Mouse (Mus musculus): ENCODE results near the gene Nrarp. TPM values are rescaled to one million over a fixed set of nuclear protein-coding genes. Genes with fewer than 3 reads are reported as not detected.

The Nrarp gene
- 50.0 and 58.5 TPM in 2 replicates for polyA plus RNA-seq (2012; rRNA removed)

- peak; percentile 38; the same call in 1 of the 2 replicates for TF ChIP-seq CTCF (IDR thresholded peaks at IDR 0.05; ENCODE audit: borderline replicate concordance, extremely low read depth, insufficient read depth, insufficient read length)
- TF ChIP-seq POLR2A (IDR thresholded peaks at IDR 0.05; ENCODE audit: borderline replicate concordance, extremely low read depth, insufficient read depth, insufficient read length, poor library complexity, severe bottlenecking), result peak; percentile 40; the same call in 1 of the 2 replicates
- peak; percentile 98 for DNase-seq (ENCODE audit: low read depth)
Observed at GRCm38 (mm10) chr2:25180478-25180903, at the start of gene Nrarp. Nrarp (plus strand) TSS chr2:25180758.

- no peak for TF ChIP-seq POLR2A (IDR thresholded peaks at IDR 0.05; ENCODE audit: borderline replicate concordance, extremely low read depth, insufficient read depth, insufficient read length, poor library complexity, severe bottlenecking)
- TF ChIP-seq CTCF (IDR thresholded peaks at IDR 0.05; ENCODE audit: borderline replicate concordance, extremely low read depth, insufficient read depth, insufficient read length), result no peak
- no peak for DNase-seq (ENCODE audit: low read depth)
Observed at GRCm38 (mm10) chr2:25131601-25132000, 49.0 kb upstream of the Nrarp start.

GRCm38 (mm10) chr2:25137832-25138231, 42.7 kb upstream of the Nrarp start:
- TF ChIP-seq CTCF (IDR thresholded peaks at IDR 0.05; ENCODE audit: borderline replicate concordance, extremely low read depth, insufficient read depth, insufficient read length), result no peak
- no peak for TF ChIP-seq POLR2A (IDR thresholded peaks at IDR 0.05; ENCODE audit: borderline replicate concordance, extremely low read depth, insufficient read depth, insufficient read length, poor library complexity, severe bottlenecking)
- DNase-seq (ENCODE audit: low read depth), result no peak

- peak; percentile 10; the same call in 1 of the 2 replicates for TF ChIP-seq CTCF (IDR thresholded peaks at IDR 0.05; ENCODE audit: borderline replicate concordance, extremely low read depth, insufficient read depth, insufficient read length)
- TF ChIP-seq POLR2A (IDR thresholded peaks at IDR 0.05; ENCODE audit: borderline replicate concordance, extremely low read depth, insufficient read depth, insufficient read length, poor library complexity, severe bottlenecking), result no peak
- DNase-seq (ENCODE audit: low read depth), result no peak
Observed at GRCm38 (mm10) chr2:25141185-25141584, 39.4 kb upstream of the Nrarp start.

GRCm38 (mm10) chr2:25141921-25142320, 38.6 kb upstream of the Nrarp start:
- DNase-seq (ENCODE audit: low read depth), result no peak
- TF ChIP-seq POLR2A (IDR thresholded peaks at IDR 0.05; ENCODE audit: borderline replicate concordance, extremely low read depth, insufficient read depth, insufficient read length, poor library complexity, severe bottlenecking) (no peak), CTCF (IDR thresholded peaks at IDR 0.05; ENCODE audit: borderline replicate concordance, extremely low read depth, insufficient read depth, insufficient read length) (no peak)

- no peak for DNase-seq (ENCODE audit: low read depth)
- TF ChIP-seq CTCF (IDR thresholded peaks at IDR 0.05; ENCODE audit: borderline replicate concordance, extremely low read depth, insufficient read depth, insufficient read length) (no peak), POLR2A (IDR thresholded peaks at IDR 0.05; ENCODE audit: borderline replicate concordance, extremely low read depth, insufficient read depth, insufficient read length, poor library complexity, severe bottlenecking) (no peak)
Observed at GRCm38 (mm10) chr2:25145346-25145745, 35.2 kb upstream of the Nrarp start.

GRCm38 (mm10) chr2:25147398-25147797, 33.2 kb upstream of the Nrarp start:
- TF ChIP-seq CTCF (IDR thresholded peaks at IDR 0.05; ENCODE audit: borderline replicate concordance, extremely low read depth, insufficient read depth, insufficient read length), result no peak
- no peak for TF ChIP-seq POLR2A (IDR thresholded peaks at IDR 0.05; ENCODE audit: borderline replicate concordance, extremely low read depth, insufficient read depth, insufficient read length, poor library complexity, severe bottlenecking)
- no peak for DNase-seq (ENCODE audit: low read depth)

GRCm38 (mm10) chr2:25147892-25148291, 32.7 kb upstream of the Nrarp start:
- TF ChIP-seq POLR2A (IDR thresholded peaks at IDR 0.05; ENCODE audit: borderline replicate concordance, extremely low read depth, insufficient read depth, insufficient read length, poor library complexity, severe bottlenecking) (no peak), CTCF (IDR thresholded peaks at IDR 0.05; ENCODE audit: borderline replicate concordance, extremely low read depth, insufficient read depth, insufficient read length) (no peak)
- no peak for DNase-seq (ENCODE audit: low read depth)

- no peak for TF ChIP-seq CTCF (IDR thresholded peaks at IDR 0.05; ENCODE audit: borderline replicate concordance, extremely low read depth, insufficient read depth, insufficient read length)
- TF ChIP-seq POLR2A (IDR thresholded peaks at IDR 0.05; ENCODE audit: borderline replicate concordance, extremely low read depth, insufficient read depth, insufficient read length, poor library complexity, severe bottlenecking), result no peak
- no peak for DNase-seq (ENCODE audit: low read depth)
Observed at GRCm38 (mm10) chr2:25149643-25150042, 30.9 kb upstream of the Nrarp start.

GRCm38 (mm10) chr2:25151280-25151956, 29.1 kb upstream of the Nrarp start:
- TF ChIP-seq CTCF (IDR thresholded peaks at IDR 0.05; ENCODE audit: borderline replicate concordance, extremely low read depth, insufficient read depth, insufficient read length), result no peak
- TF ChIP-seq POLR2A (IDR thresholded peaks at IDR 0.05; ENCODE audit: borderline replicate concordance, extremely low read depth, insufficient read depth, insufficient read length, poor library complexity, severe bottlenecking), result no peak
- no peak for DNase-seq (ENCODE audit: low read depth)

- no peak for TF ChIP-seq CTCF (IDR thresholded peaks at IDR 0.05; ENCODE audit: borderline replicate concordance, extremely low read depth, insufficient read depth, insufficient read length)
- no peak for TF ChIP-seq POLR2A (IDR thresholded peaks at IDR 0.05; ENCODE audit: borderline replicate concordance, extremely low read depth, insufficient read depth, insufficient read length, poor library complexity, severe bottlenecking)
- DNase-seq (ENCODE audit: low read depth), result no peak
Observed at GRCm38 (mm10) chr2:25156177-25156576, 24.4 kb upstream of the Nrarp start.

GRCm38 (mm10) chr2:25156990-25157389, 23.6 kb upstream of the Nrarp start:
- TF ChIP-seq POLR2A (IDR thresholded peaks at IDR 0.05; ENCODE audit: borderline replicate concordance, extremely low read depth, insufficient read depth, insufficient read length, poor library complexity, severe bottlenecking) (no peak), CTCF (IDR thresholded peaks at IDR 0.05; ENCODE audit: borderline replicate concordance, extremely low read depth, insufficient read depth, insufficient read length) (no peak)
- peak; percentile 25 for DNase-seq (ENCODE audit: low read depth)
